Mouse (Mus musculus): ENCODE data around the gene Dap. TPM values are rescaled to one million over a fixed set of nuclear protein-coding genes. Genes with fewer than 3 reads are reported as not detected.

Gene Dap
- polyA plus RNA-seq, 1 experiment, result not detected

DNA sequence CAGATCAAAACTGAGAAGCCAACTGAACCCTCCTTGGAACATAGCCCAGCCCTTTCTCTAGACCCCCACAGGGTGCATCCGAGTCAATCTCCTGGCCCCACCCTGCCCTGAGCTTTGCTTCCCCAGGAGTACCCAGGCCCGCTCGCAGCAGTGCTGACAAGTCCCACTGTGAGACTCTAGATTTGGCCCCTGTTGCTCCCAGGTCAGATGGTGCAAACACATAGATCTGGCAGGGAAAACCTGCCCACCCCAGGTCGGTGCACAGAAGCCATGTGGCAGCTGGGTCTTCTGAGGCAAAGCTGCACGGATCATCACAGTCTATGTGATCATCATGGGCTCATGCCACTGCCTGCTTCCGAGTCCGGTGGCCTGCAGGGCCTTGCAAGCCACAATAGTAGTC, 48.6 kb downstream of the Dap start:
- TF ChIP-seq GATA1 (IDR thresholded peaks at IDR 0.05; ENCODE audit: low read length), result no peak

DNA sequence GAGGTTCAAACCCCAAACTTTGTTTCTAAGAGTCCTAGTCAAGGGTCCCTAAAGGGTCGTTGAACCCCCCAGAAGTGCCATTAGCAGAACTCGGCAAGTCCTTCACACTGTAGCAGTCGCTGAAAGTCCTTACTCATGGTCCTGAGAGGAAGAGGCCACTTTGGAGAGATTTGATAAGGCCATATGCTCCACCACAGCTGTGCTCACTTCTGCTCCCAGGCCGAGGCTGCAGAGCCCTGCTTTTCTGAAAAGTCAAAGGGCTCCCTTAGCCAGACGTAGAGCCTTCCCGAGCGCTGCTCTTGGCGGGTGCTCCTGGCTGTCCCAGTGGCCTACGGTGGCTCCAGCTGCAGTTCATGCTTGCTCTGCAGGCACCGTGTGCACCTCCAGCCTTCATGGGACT, 49.4 kb downstream of the Dap start:
- TF ChIP-seq GATA1 (IDR thresholded peaks at IDR 0.05; ENCODE audit: low read length), result no peak

DNA sequence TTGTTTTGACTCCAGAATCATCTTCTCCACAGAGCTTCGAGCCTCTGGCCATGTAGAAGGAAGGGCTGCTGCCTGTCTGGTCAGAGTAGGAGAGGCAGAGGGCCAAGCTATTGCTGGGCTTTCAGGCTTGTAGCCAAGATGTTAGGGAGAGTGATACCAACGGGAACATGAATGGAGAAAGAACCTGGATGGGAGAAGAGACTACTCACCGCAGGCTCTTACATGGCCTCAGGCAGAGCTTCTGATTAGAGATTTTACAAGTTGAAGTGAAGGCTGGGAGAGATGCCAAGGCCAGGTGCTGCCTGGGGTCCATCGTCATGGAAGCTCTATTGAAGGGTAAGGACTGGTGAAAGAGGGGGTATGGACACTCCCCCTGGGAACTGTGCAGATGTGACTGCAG, 54.0 kb downstream of the Dap start:
- TF ChIP-seq GATA1 (IDR thresholded peaks at IDR 0.05; ENCODE audit: low read length), result no peak

DNA sequence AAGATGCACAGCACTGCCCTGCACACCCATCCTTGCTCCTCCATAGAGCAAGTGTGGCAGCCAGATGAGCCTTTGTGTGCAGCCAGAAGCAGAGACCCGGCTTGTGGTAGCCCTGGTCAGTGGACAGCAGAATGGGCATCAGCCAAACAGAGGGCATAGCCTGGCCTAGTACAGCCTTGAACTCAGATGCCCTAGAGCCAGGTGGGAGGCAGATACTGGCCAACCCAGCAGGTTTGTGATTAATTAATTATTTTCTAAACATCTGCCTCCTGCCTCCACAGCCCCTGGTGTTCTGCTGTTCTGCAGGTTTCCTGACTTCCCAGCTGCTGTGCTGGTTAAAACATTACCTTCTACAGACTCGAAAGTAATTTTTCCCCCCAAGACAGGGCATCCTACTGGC, 55.0 kb downstream of the Dap start:
- TF ChIP-seq GATA1 (IDR thresholded peaks at IDR 0.05; ENCODE audit: low read length), result no peak

DNA sequence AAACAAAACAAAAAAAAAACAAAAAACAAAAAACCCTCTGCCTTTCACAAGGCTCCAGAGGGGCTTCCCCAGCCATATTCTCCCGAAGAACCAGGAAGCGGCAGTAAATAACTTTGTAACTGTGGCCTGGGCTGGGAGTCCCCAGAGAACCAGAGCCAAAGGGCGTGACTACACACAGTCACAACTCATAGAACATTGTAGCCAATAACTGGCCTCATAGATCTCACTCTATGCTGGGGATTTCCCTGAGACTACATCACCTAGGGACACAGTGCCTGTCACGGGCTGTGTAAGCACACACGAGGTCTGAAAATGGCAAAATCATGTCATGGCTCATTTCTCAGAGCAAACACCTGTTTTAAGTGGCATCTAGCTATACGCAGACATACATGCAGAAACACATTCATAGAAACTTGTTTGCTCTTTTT, 55.5 kb downstream of the Dap start:
- TF ChIP-seq GATA1 (IDR thresholded peaks at IDR 0.05; ENCODE audit: low read length), result no peak

DNA sequence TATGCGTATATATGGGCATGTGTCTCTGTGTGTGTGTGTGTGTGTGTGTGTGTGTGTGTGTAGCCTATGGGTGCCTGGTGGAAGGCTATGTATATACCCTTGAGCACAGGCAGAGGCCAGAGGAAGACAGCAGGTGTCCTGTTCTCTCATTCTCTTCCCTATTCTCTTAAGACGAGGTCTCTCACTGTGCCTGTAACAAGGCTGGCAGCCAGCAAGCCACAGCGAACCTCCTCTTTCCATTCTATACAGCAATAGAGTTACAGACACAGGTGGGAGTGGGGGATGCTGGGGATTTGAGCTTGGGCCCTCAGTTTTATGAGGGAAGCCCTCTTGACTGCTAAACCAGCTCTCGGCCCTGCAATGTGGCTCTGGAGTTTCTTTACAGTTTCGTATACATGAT, 55.9 kb downstream of the Dap start:
- TF ChIP-seq GATA1 (IDR thresholded peaks at IDR 0.05; ENCODE audit: low read length), result no peak

DNA sequence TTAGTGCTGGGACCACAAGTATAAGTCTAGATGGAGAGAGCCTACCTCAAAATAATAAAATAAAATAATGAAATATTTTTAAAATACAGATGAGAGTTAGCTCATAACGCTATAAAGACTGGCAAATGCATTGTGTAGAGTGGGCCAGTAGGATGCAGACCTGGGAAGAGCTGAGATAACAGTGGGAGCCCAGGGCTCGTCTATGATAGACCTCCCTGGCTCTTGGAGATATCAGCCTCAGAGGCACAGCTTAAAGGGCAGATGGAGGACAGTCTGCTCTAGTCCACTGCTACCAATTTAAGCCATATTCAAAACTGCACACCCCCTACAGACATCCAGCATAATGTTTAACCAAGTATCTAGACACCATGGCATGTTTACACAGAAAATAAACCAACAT, 56.6 kb downstream of the Dap start:
- TF ChIP-seq GATA1 (IDR thresholded peaks at IDR 0.05; ENCODE audit: low read length), result no peak

DNA sequence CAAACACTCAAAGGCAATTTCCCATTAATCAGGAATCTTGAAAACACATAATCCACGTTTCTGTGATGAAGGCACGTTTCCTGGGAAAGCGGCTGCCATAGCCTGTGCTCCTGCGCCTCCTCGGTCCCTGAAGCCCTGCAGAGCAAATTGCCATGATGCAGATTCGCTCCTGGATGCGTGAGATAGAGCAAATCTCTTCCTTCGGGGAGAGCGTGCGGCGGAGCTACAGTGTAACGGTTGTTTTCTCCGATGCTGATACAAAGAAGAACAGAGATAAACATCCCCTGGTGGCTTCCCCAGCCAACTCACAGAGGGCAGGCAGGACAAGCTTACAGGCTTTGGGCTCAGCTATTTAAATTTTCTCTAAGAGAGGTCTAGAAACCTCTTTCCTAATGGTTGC, 57.7 kb downstream of the Dap start:
- TF ChIP-seq GATA1 (IDR thresholded peaks at IDR 0.05; ENCODE audit: low read length), result no peak

DNA sequence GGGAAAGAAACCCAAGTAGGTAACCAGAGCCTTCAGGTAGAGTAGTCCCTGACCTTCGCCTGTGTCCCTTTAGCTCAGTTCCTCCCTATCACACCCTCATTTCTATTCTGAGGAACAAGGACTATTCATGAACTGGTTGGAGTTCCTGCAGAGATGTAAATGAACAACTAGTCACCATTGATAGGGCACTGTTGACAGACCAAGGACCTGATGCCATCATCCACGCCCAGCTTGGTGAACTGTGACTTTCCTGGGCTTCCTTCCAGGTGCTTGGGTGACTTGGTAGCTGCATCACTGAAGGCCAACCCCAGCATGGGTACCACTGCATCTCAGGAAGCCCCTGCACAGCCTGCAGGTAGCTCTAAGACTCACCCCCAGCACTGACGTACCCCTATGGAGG, 58.2 kb downstream of the Dap start:
- TF ChIP-seq GATA1 (IDR thresholded peaks at IDR 0.05; ENCODE audit: low read length), result no peak

DNA sequence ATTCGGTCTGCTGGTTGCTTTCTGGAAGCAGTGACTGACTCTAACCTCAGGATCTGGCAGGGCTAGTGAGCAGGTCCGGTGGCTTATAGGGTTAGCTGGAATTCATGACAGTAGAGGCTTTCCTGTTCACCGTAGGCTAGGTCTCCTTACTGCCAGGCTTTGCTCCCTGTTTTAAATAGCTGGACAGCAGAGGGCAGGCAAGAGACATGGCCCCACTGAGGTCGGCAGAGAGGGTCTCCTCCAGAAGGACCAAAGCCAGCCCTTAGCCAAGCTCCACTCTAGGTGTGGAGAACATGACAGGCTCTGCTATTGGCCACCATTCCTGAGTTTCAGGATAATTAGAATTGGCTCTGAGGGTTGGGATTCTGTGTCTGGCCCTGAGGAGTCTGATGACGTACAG, 60.0 kb downstream of the Dap start:
- TF ChIP-seq GATA1 (IDR thresholded peaks at IDR 0.05; ENCODE audit: low read length), result no peak

DNA sequence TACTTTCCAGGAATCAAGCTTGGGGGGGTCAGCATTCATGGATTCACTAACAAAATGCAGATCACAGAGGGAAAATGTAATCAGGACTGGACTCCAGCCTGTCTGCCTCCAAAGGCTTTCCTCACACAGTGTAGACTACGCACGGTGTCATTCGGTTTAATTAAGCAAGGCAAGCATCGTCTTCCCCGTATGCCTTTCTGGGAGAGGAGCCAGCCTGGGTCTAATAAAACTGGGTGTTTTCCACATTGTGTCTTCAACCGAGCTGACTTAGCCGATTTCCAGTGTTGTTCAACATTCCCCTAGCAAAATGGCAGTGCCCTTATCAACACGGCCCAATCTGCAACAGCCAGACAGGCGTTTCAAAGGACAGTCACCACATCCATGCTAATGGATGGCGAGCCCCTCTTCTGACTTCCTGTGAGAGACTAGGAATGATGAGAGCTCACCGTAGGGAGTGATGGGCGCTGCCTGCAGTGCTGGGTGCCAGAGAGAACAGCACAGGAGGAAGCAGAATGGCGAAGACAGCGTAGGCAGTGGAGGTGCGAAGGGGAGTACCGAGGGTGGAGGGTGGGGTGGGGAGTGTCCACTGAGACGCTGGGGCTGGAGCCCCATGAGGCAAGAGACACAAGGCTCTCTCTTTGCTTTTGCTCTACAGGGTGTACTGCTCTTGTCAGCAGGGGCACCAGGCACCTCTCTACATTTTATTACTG, 61.0 kb downstream of the Dap start:
- no peak for TF ChIP-seq GATA1 (IDR thresholded peaks at IDR 0.05; ENCODE audit: low read length)

DNA sequence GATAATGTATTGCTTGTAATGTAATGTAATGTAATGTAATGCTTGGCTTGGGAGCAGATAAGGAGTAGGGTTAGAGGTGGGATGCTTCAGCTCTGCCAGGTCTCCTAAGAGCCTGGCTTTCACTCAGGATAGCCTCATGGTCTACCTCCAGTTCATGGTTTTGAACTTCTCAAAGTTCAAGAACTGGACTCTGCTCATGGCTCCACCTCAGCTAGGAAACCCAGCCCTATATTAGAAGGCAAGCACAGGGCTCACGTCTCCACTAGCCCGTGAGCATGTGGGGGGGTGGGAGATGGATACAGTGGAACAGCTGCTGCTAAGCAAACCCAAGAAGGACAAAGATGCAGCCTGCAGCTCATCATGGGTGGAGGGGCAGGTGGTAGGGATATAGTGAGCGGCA, 61.6 kb downstream of the Dap start:
- TF ChIP-seq GATA1 (IDR thresholded peaks at IDR 0.05; ENCODE audit: low read length), result no peak

DNA sequence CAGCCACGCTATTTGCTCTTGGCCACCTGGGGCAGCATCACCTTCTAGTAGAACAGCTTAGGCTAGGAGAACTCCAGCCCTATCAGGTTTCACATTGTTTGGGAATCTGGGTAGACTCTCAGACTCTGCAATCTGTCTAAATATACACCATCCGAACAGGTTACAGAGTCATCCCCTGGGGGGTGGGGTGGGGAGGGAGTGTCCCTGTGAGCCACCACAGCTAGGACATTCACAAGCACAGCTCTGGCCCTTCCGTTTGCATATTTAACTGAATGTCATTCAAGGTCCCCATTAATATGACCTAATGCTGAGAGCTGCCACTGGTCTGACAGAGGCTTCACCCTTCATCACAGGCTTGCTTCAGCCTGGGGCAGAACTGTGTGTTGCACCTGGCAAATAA, 68.5 kb downstream of the Dap start:
- no peak for TF ChIP-seq GATA1 (IDR thresholded peaks at IDR 0.05; ENCODE audit: low read length)

DNA sequence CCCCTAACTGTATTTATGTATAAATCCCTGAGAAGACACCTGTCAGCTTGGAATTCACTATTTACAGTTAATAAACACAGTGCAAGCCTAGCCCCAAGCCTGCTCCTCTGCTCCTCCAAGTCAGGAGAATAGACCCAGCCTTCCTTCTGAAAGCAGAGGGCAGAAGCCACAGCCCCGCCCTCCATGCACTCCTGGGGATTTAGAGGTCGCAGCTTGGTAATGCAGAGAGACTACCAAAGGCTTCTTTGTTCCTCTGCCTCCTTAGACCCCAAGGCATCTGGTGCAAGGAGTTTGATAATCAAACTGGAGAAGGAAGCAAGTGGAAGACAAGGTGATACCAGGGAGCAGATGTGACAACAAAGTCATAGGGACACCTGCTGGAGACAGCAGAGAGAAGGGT, 70.2 kb downstream of the Dap start:
- TF ChIP-seq GATA1 (IDR thresholded peaks at IDR 0.05; ENCODE audit: low read length), result no peak

DNA sequence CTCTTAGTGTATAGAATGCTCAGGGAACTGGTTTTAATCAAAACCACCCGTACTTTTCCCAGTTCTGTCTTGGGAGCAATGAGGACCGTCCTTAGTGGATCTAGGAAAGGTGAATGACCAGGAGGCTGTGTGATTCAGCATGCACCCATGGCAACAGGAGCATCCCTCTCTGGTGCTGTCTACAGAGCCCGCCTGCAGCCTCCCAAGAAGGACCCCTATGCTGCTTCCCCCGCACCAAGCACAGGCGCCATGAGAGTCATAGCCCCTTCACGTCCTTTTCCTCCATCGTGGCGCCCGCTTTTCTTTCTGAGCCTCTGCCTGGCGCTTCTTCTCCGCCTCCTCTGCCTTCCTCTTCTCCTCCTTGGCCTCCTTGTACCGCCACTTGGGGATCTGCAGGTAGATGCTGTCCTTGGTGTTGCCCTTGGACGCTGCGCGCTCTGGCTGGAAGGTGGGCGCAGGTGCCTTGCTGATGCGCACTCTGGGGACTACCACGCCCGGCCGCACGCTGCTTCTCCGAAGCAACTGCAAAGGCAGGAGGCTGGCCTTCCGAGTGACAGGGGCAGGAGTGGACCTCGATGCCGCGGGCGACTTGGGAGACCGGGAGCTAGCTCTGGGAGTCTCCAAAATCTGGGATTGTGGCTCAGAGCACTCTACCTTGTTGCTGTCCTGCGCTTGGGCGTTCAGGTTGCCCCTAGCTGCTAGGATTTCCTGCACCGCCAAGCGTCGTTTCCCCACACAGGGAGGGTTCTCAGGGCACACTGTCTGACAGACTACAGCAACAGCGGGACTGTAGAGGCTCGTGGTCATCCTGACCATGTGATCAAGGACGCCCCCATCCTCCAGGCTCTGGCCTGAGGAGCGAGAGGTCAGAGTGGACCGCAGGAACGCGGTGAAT, 73.0 kb downstream of the Dap start:
- no peak for TF ChIP-seq GATA1 (IDR thresholded peaks at IDR 0.05; ENCODE audit: low read length)

DNA sequence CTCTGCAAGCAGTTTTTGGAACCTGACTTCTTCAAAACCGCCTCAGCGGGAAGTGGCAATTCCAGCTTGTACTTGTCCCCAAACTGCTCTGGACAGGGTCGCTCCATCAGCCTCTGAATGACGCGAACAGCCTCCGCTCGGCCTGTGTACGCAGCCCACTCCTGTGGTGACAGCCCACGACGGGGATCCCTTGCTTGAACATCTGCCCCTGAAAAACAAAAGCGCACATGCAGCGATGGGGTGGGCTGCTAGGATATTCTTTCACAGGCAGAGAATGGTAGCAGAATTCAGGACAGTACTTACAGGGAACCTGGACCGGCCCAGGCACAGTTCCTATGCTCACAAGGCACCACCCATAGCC, 73.6 kb downstream of the Dap start:
- TF ChIP-seq GATA1 (IDR thresholded peaks at IDR 0.05; ENCODE audit: low read length), result no peak

All from G1E-ER4 (cell line).